Mouse (Mus musculus) CD4-positive, CD25-positive, alpha-beta regulatory T cell, adult 2 months (primary cell): ENCODE measurements around the gene Kcna10.

Source experiments
- DNase-seq: peaks from one replicate; pipeline ENCODE4 v3.0.0-alpha.2; 2012; ENCODE audit warnings: low read depth, low spot score

Gene Kcna10

GRCm38 (mm10) chr3:107182756-107183155, at the start of gene Kcna10:
Kcna10 (plus strand) TSS chr3:107183056.
- no peak for DNase-seq

GRCm38 (mm10) chr3:107134457-107134856, 48.4 kb upstream of the Kcna10 start:
- DNase-seq, result no peak

GRCm38 (mm10) chr3:107147126-107147525, 35.7 kb upstream of the Kcna10 start:
- DNase-seq, result no peak

GRCm38 (mm10) chr3:107149006-107149405, 33.9 kb upstream of the Kcna10 start:
- peak; percentile 84 for DNase-seq

GRCm38 (mm10) chr3:107150469-107150868, 32.4 kb upstream of the Kcna10 start:
- DNase-seq, result no peak

- DNase-seq, result no peak
Observed at GRCm38 (mm10) chr3:107150872-107151540, 31.9 kb upstream of the Kcna10 start.

- no peak for DNase-seq
Observed at GRCm38 (mm10) chr3:107153772-107154655, 28.8 kb upstream of the Kcna10 start.

- DNase-seq, result no peak
Observed at GRCm38 (mm10) chr3:107158856-107159255, 24.0 kb upstream of the Kcna10 start.

GRCm38 (mm10) chr3:107159418-107159817, 23.4 kb upstream of the Kcna10 start:
- peak; percentile 57 for DNase-seq

- peak; percentile 58 for DNase-seq
Observed at GRCm38 (mm10) chr3:107159859-107160324, 23.0 kb upstream of the Kcna10 start.

- DNase-seq, result no peak
Observed at GRCm38 (mm10) chr3:107162741-107163140, 20.1 kb upstream of the Kcna10 start.

GRCm38 (mm10) chr3:107169552-107169951, 13.3 kb upstream of the Kcna10 start:
- DNase-seq, result no peak

GRCm38 (mm10) chr3:107171964-107172363, 10.9 kb upstream of the Kcna10 start:
- DNase-seq, result no peak

- DNase-seq, result no peak
Observed at GRCm38 (mm10) chr3:107172556-107172955, 10.3 kb upstream of the Kcna10 start.

GRCm38 (mm10) chr3:107175486-107175885, 7.4 kb upstream of the Kcna10 start:
- no peak for DNase-seq

- DNase-seq, result no peak
Observed at GRCm38 (mm10) chr3:107176501-107176900, 6.4 kb upstream of the Kcna10 start.

GRCm38 (mm10) chr3:107180860-107181259, 2.0 kb upstream of the Kcna10 start:
- no peak for DNase-seq

GRCm38 (mm10) chr3:107183178-107183577, 322 bp downstream of the Kcna10 start:
- no peak for DNase-seq

- DNase-seq, result peak; percentile 58
Observed at GRCm38 (mm10) chr3:107185597-107185996, 2.7 kb downstream of the Kcna10 start.

- DNase-seq, result no peak
Observed at GRCm38 (mm10) chr3:107187022-107187421, 4.2 kb downstream of the Kcna10 start.

- DNase-seq, result peak; percentile 71
Observed at GRCm38 (mm10) chr3:107188226-107188899, 5.5 kb downstream of the Kcna10 start.
